8 mouse cellular contexts compared by ENCODE assay signal in the genomic region with DNA sequence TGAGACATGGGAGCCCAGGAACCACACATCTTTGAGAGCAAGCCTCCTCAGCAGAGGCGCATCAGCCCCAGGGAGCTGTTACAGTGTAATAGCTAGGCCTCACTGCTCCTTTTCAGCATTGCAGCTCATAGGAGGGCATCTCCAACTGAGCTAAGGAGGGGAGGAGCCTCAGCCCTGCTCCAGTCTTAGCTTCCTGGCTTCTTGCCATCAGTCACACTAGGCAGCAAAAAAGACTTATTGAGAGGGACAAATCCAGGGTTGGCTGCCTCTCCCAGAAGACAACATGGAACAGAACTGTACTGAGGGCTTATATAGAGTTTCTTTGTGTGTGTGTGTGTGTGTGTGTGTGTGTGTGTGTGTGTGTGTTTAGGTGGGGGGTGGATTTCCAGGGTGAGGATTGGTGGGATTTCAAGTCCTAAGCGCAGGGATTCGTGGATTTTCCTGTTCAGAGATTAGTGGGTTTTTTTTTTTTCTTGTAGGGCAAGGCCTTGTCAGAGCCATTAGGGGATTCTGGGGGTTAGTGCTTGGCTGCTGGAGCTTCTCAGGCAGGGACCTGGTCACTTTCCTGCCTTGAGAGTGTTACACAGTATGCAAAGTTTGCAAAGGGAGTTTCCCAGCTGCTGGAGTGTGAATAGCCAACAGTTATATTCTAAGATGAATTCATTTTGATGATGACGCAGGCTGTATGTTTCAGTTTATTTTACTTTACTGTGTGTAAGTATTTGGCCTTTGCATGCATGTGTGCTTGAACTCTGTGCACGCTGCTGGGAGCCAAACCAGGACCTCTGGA. TPM values are rescaled to one million over a fixed set of nuclear protein-coding genes. Genes with fewer than 3 reads are reported as not detected.
DNase-seq lines count a peak whose midpoint lies in the region; ATAC-seq and TF ChIP-seq lines count a peak whose summit lies in the region.

No protein-coding gene starts in this region.

- TF ChIP-seq POLR2A in MEL (IDR thresholded peaks at IDR 0.05; ENCODE audit: control insufficient read depth in 1 of 2, insufficient read depth in 1 of 2, low read depth in 1 of 2, low read length in 2 of 2, poor library complexity in 1 of 2): no peak

- no peak for TF ChIP-seq CTCF in MEL (IDR thresholded peaks at IDR 0.05 in 2 of 3, conservative IDR thresholded peaks at IDR 0.05 in 1 of 3; ENCODE audit: control insufficient read depth in 1 of 3, insufficient read depth in 1 of 3, low read depth in 2 of 3, low read length in 3 of 3, poor library complexity in 1 of 3, severe bottlenecking in 1 of 3)

- H3K4me2 ChIP-seq in embryonic facial prominence, embryonic 14.5 days (ENCODE audit: low read depth, low read length): no peak overlapping the region
- H3K4me2 ChIP-seq in midbrain, embryonic 16.5 days (ENCODE audit: low read length): no peak overlapping the region

- DNase-seq in heart, adult 11 months: peak; percentile 94
- DNase-seq in heart, postnatal 25 days (ENCODE audit: low spot score): no peak
- DNase-seq in MEL (ENCODE audit: low read depth, low spot score): peak; percentile 81
- DNase-seq in embryonic facial prominence, embryonic 14.5 days (ENCODE audit: low spot score): peak; percentile 92
- DNase-seq in heart, postnatal 4 days: peak; percentile 59
- peak; percentile 56 for DNase-seq in layer of hippocampus, adult 9-11 months
- DNase-seq in thymus, postnatal 10 days (ENCODE audit: low spot score in 2 of 2): peak; percentile 20

- no peak for TF ChIP-seq RAD21 in MEL (IDR thresholded peaks at IDR 0.05; ENCODE audit: low read depth, low read length)

- H3K4me1 ChIP-seq in MEL (ENCODE audit: control insufficient read depth in 1 of 2, insufficient read depth in 2 of 2, low read length in 2 of 2): no peaks in the 10 kb centered on the region; a peak in 1 of 4 replicates
- no peaks in the 10 kb centered on the region for H3K4me1 ChIP-seq in embryonic facial prominence, embryonic 14.5 days (ENCODE audit: control insufficient read depth, insufficient read depth, low read length)
- peaks cover 4% of the 10 kb centered on the region; the same call in 1 of the 2 replicates for H3K4me1 ChIP-seq in midbrain, embryonic 16.5 days (ENCODE audit: control insufficient read depth, insufficient read depth, low read length)

- intact Hi-C loops in heart, postnatal 25 days (cut with DNase I): no loop called here

- H3K9me3 ChIP-seq in MEL (replicated peaks; ENCODE audit: insufficient read depth, low read length): no peaks in the 10 kb centered on the region; the same call in 1 of the 2 replicates
- 0 out of 2 replicates have a peak, but pooled peaks cover 4% of the 10 kb centered on the region for H3K9me3 ChIP-seq in embryonic facial prominence, embryonic 14.5 days (ENCODE audit: control insufficient read depth, low read length)
- peaks cover 5% of the 10 kb centered on the region; the same call in 1 of the 2 replicates for H3K9me3 ChIP-seq in midbrain, embryonic 16.5 days (replicated peaks; ENCODE audit: control insufficient read depth, low read length, poor library complexity, severe bottlenecking)

- peaks cover 16% of the 10 kb centered on the region for H3K79me2 ChIP-seq in MEL (ENCODE audit: control insufficient read depth, insufficient read depth, low read length, poor library complexity)

- H3K36me3 ChIP-seq in MEL (ENCODE audit: control insufficient read depth in 1 of 2, insufficient read depth in 2 of 2, low read length in 2 of 2): peaks cover 0 to 8% of the 10 kb centered on the region in 2 experiments; a peak in 2 of 4 replicates
- H3K36me3 ChIP-seq in embryonic facial prominence, embryonic 14.5 days (ENCODE audit: control insufficient read depth, insufficient read depth, low read length): no peaks in the 10 kb centered on the region
- H3K36me3 ChIP-seq in midbrain, embryonic 16.5 days (ENCODE audit: control insufficient read depth, insufficient read depth, low read length): no peaks in the 10 kb centered on the region

- H3K9ac ChIP-seq in MEL (ENCODE audit: control insufficient read depth, low read depth, low read length, poor library complexity, severe bottlenecking): no peak overlapping the region
- H3K9ac ChIP-seq in embryonic facial prominence, embryonic 14.5 days (ENCODE audit: low read depth, low read length): no peak overlapping the region
- H3K9ac ChIP-seq in midbrain, embryonic 16.5 days (ENCODE audit: low read depth, low read length): no peak overlapping the region

- 66% methylated on average over 5 of the region's 5 CpGs for WGBS in embryonic facial prominence, embryonic 14.5 days
- WGBS in midbrain, embryonic 16.5 days: 63% methylated on average over 5 of the region's 5 CpGs

- peak; percentile 82 for ATAC-seq in embryonic facial prominence, embryonic 14.5 days (ENCODE audit: low read depth)
- peak; percentile 78 for ATAC-seq in midbrain, embryonic 16.5 days

- no peaks in the 10 kb centered on the region for H3K27me3 ChIP-seq in MEL (ENCODE audit: control insufficient read depth in 1 of 2, insufficient read depth in 2 of 2, low read length in 2 of 2)
- H3K27me3 ChIP-seq in embryonic facial prominence, embryonic 14.5 days (replicated peaks; ENCODE audit: control insufficient read depth, insufficient read depth, low read length): no peaks in the 10 kb centered on the region
- no peaks in the 10 kb centered on the region for H3K27me3 ChIP-seq in midbrain, embryonic 16.5 days (ENCODE audit: control insufficient read depth, insufficient read depth, low read depth, low read length)

- no peak overlapping the region for H3K27ac ChIP-seq in MEL (ENCODE audit: control insufficient read depth, low read depth, low read length)
- H3K27ac ChIP-seq in embryonic facial prominence, embryonic 14.5 days (replicated peaks; ENCODE audit: low read depth, low read length): peak overlapping the region; percentile 67; the same call in 1 of the 2 replicates
- H3K27ac ChIP-seq in midbrain, embryonic 16.5 days (ENCODE audit: low read length): peak overlapping the region; percentile 10

- no peak for TF ChIP-seq EP300 in MEL (IDR thresholded peaks at IDR 0.05; ENCODE audit: low read depth in 1 of 2, low read length in 2 of 2)

- no peak overlapping the region for H3K4me3 ChIP-seq in MEL (ENCODE audit: control insufficient read depth in 1 of 2, insufficient read depth in 1 of 2, low read depth in 2 of 2, low read length in 2 of 2)
- H3K4me3 ChIP-seq in embryonic facial prominence, embryonic 14.5 days (ENCODE audit: low read depth, low read length): no peak overlapping the region
- H3K4me3 ChIP-seq in midbrain, embryonic 16.5 days (ENCODE audit: low read depth, low read length): no peak overlapping the region

TF ChIP-seq in MEL, 35 proteins besides CTCF, POLR2A, EP300 and RAD21:
- TF ChIP-seq SIN3A (IDR thresholded peaks at IDR 0.05; ENCODE audit: low read length) (no peak), UBTF (IDR thresholded peaks at IDR 0.05; ENCODE audit: borderline replicate concordance, insufficient read depth, low read depth, low read length) (no peak), MAX (IDR thresholded peaks at IDR 0.05; ENCODE audit: low read length) (no peak), HCFC1 (IDR thresholded peaks at IDR 0.05; ENCODE audit: low read depth, low read length) (no peak)

RNA-seq across cellular contexts. Expression of gene Trim24, which starts 25.2 kb away (rescaled TPM):
- 10 to 100 TPM; 29.0 to 33.9 TPM for total RNA-seq in heart, postnatal 25 days (2021)
- 11.1 and 11.4 TPM in 2 replicates for total RNA-seq in MEL (2012; rRNA removed)
- 10 to 100 TPM in 1 of 2 experiments, not detected in 1; 19.2 TPM for polyA plus RNA-seq in MEL (2012; ENCODE audit: insufficient read depth in 1 of 2, insufficient read length in 2 of 2, low read depth in 1 of 2, low replicate concordance in 2 of 2, missing spikeins in 1 of 2)
- polyA plus RNA-seq in embryonic facial prominence, embryonic 14.5 days (2014; fragmentation: Nextera tagmentation; extraction: Ambion mirVana): 15.8 and 18.1 TPM in 2 replicates
- 10 to 100 TPM; 50.8 to 60.3 TPM for total RNA-seq in heart, postnatal 4 days (2021)
- polyA plus RNA-seq in midbrain, embryonic 16.5 days (2015; fragmentation: Nextera tagmentation; extraction: Ambion mirVana): 17.2 and 20.2 TPM in 2 replicates
